Mouse (Mus musculus) limb, embryonic 13.5 days (tissue): ENCODE results near the gene Hes3. TPM values are rescaled to one million over a fixed set of nuclear protein-coding genes. Genes with fewer than 3 reads are reported as not detected.

ENCODE experiments used
- ATAC-seq: fragments of 200-750 bp; cut with Nextera tagmentation; 2 replicates; pipeline ENCODE4 v1.8.0; 2017; ENCODE audit warnings: low read depth, moderate number of reproducible peaks, moderate TSS enrichment; ENCODE audit not compliant: low FRiP score
- H3K27ac ChIP-seq: fragments of 300-500 bp; sonication (generic); 2 replicates; pipeline ENCODE4 v1.5.1; 2015; ENCODE audit warnings: inconsistent platforms, mild to moderate bottlenecking, moderate library complexity
- H3K27me3 ChIP-seq: fragments of 300-500 bp; sonication (generic); 2 replicates; pipeline ENCODE4 v1.6.1; 2015; ENCODE audit warnings: mild to moderate bottlenecking, inconsistent platforms
- H3K36me3 ChIP-seq: fragments of 300-500 bp; sonication (generic); 2 replicates; pipeline ENCODE4 v1.6.1; 2015; ENCODE audit warnings: inconsistent platforms, mild to moderate bottlenecking, moderate library complexity
- H3K4me1 ChIP-seq: fragments of 300-500 bp; sonication (generic); 2 replicates; pipeline ENCODE4 v1.6.1; 2015; ENCODE audit warnings: inconsistent platforms
- H3K4me2 ChIP-seq: fragments of 300-500 bp; sonication (generic); replicated peaks from 2 replicates; pipeline ENCODE4 v1.6.1; 2015; ENCODE audit warnings: inconsistent platforms, mild to moderate bottlenecking, moderate library complexity
- H3K4me3 ChIP-seq: fragments of 300-500 bp; sonication (generic); 2 replicates; pipeline ENCODE4 v1.5.1; 2015; ENCODE audit warnings: moderate library complexity, mild to moderate bottlenecking, inconsistent platforms
- H3K9ac ChIP-seq: fragments of 300-500 bp; sonication (generic); 2 replicates; pipeline ENCODE4 v1.6.1; 2015; ENCODE audit warnings: mild to moderate bottlenecking, inconsistent platforms
- H3K9me3 ChIP-seq: fragments of 300-500 bp; sonication (generic); 2 replicates; pipeline ENCODE4 v1.6.1; 2016; ENCODE audit warnings: inconsistent platforms
- WGBS: fragments of 180-500 bp; shearing (Covaris S2); methylation state at CpG from one replicate; pipeline ENCODE4 v1.1.7; 2015; 5-methylcytosine and 5-hydroxymethylcytosine counted together
- polyA plus RNA-seq: library from polyadenylated mRNA; unstranded; fragments of >200 nt; fragmentation: Nextera tagmentation; extraction: Ambion mirVana; gene quantifications from 2 replicates; pipeline ENCODE4 v1.2.1, GENCODE M21; 2015

Hes3 gene
- polyA plus RNA-seq, 1 experiment from 2014 or later = not detected

GRCm38 (mm10) chr4:152303172-152303571, 11.7 kb upstream of the Hes3 start:
- no peak overlapping the region for H3K27ac ChIP-seq
- no peak overlapping the region for H3K9ac ChIP-seq
- no peak overlapping the region for H3K4me3 ChIP-seq
- peaks cover 8% of the 10 kb centered on the region for H3K4me1 ChIP-seq
- H3K9me3 ChIP-seq = no peaks in the 10 kb centered on the region
- no peaks in the 10 kb centered on the region for H3K27me3 ChIP-seq
- WGBS = 89% methylated on average over 10 of the region's 10 CpGs
- no peak for ATAC-seq
- no peak overlapping the region for H3K4me2 ChIP-seq
- H3K36me3 ChIP-seq = peaks cover 80% of the 10 kb centered on the region

DNA sequence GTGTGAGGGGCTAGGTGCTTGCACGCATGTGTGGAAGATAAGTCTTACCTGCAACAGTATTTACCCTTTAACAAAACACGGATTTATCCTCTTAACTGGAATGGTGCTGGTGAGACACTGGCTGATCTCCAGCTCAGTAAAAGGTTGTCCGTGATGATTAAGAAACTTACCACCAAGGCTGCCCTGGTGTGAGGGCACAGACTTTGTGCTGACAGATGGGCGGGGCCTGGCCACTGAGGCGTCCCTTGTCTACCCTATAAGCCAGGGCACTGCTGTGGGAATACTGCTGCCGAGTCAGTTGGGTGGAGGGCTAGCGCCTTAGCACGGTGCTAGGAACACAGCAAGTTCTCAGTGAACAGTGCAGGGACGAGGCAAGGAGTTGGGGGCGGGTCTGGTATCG, 10.6 kb upstream of the Hes3 start:
- Histone ChIP-seq H3K27me3 (no peaks in the 10 kb centered on the region), H3K9ac (no peak overlapping the region), H3K36me3 (peaks cover 72% of the 10 kb centered on the region), H3K4me1 (peaks cover 13% of the 10 kb centered on the region), H3K4me2 (no peak overlapping the region), H3K27ac (no peak overlapping the region), H3K9me3 (no peaks in the 10 kb centered on the region), H3K4me3 (no peak overlapping the region)
- WGBS = 81% methylated on average over 11 of the region's 11 CpGs
- ATAC-seq = no peak

DNA sequence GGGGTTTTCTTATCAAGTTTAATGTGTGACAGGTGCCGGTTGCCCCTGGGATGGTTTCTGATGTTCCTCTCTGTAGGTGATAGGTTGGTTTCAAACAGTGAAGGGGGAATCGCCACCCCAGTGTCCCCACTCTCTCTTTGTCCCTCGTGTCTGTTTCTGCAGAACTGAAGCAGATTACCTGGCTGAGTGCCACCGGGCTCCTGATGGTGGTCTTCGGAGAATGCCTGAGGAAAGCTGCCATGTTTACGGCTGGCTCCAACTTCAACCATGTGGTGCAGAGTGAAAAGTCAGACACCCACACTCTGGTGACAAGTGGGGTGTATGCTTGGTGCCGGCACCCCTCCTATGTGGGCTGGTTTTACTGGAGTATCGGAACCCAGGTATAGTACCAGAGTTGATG, 8.9 kb upstream of the Hes3 start:
- Histone ChIP-seq H3K27ac (no peak overlapping the region), H3K4me2 (no peak overlapping the region), H3K27me3 (peaks cover 7% of the 10 kb centered on the region), H3K36me3 (peaks cover 60% of the 10 kb centered on the region), H3K4me3 (no peak overlapping the region), H3K9me3 (no peaks in the 10 kb centered on the region), H3K4me1 (peaks cover 16% of the 10 kb centered on the region), H3K9ac (no peak overlapping the region)
- ATAC-seq = no peak
- WGBS = 93% methylated on average over 8 of the region's 8 CpGs

DNA sequence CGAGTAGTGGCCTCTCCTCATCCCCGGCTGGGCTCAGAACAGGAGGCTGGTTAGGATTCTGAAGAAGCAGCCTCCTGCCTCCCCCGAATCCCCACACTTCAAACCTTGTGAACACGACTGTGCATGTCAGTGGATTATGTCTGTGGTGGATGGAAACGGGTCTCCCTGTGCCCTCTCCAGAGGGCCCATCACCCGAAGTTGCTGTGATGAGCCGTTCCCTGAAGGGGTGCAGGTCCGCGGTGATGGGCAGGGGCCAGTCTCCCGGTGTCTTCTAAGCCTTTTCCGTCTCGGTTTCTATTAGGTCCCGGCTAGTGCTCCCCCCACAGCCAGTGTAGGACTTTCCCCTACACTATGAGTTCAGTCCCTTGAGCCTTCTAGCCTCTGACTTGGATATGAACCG, 7.4 kb upstream of the Hes3 start:
- WGBS = 86% methylated on average over 14 of the region's 14 CpGs
- no peak for ATAC-seq
- Histone ChIP-seq H3K9me3 (no peaks in the 10 kb centered on the region), H3K36me3 (peaks cover 45% of the 10 kb centered on the region), H3K4me3 (peak overlapping the region; percentile 99; the same call in 1 of the 2 replicates), H3K4me1 (peaks cover 16% of the 10 kb centered on the region), H3K9ac (peak overlapping the region; percentile 97), H3K4me2 (peak overlapping the region; percentile 95), H3K27me3 (peaks cover 20% of the 10 kb centered on the region), H3K27ac (no peak overlapping the region)

- H3K9me3 ChIP-seq = no peaks in the 10 kb centered on the region
- H3K27me3 ChIP-seq = peaks cover 37% of the 10 kb centered on the region
- peak within 1 kb of the TSS; percentile 97 for H3K9ac ChIP-seq
- H3K36me3 ChIP-seq = peaks cover 28% of the 10 kb centered on the region
- H3K4me2 ChIP-seq = peak within 1 kb of the TSS; percentile 95
- peak; percentile 96 for ATAC-seq
- H3K4me1 ChIP-seq = peaks cover 16% of the 10 kb centered on the region
- H3K4me3 ChIP-seq = peak within 1 kb of the TSS; percentile 99
- WGBS = under 1% methylated on average over 119 of the region's 119 CpGs
- peak within 1 kb of the TSS; percentile 58; the same call in 1 of the 2 replicates for H3K27ac ChIP-seq
These were observed 5.7 kb upstream of the Hes3 start, which contains the start of gene Icmt for GRCm38 (mm10) chr4:152296874-152297861. Gene Icmt, plus strand, starts transcription at chr4:152297227.

DNA sequence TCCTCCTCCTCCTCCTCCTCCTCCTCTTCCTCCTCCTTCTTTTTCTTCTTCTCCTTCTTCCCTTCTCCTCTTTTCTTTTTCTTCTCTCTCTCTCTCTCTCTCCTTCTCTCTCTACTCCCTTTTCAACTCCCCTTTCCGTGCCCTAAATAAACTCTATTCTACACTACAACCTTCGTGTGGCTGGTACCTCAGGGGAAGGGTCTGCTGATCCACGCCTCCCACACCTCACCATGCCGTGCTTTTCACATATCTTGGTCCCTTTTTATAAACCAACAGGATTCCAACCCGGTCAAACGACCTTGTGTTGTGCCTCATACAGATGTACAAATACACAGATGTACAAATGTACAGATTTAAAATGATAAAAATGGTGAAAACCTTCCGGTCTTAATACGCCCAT, 4.9 kb upstream of the Hes3 start:
- H3K9ac ChIP-seq = peak overlapping the region; percentile 65
- H3K27me3 ChIP-seq = peaks cover 45% of the 10 kb centered on the region
- peaks cover 16% of the 10 kb centered on the region for H3K4me1 ChIP-seq
- H3K4me2 ChIP-seq = peak overlapping the region; percentile 66
- 0 out of 2 replicates have a peak overlapping the region, but pooled peaks have one; percentile 52 for H3K27ac ChIP-seq
- ATAC-seq = no peak
- peak overlapping the region; percentile 99 for H3K4me3 ChIP-seq
- peaks cover 20% of the 10 kb centered on the region for H3K36me3 ChIP-seq
- WGBS = 18% methylated on average over 8 of the region's 8 CpGs
- H3K9me3 ChIP-seq = no peaks in the 10 kb centered on the region

GRCm38 (mm10) chr4:152295916-152296315, 4.5 kb upstream of the Hes3 start:
- Histone ChIP-seq H3K4me2 (no peak overlapping the region), H3K27ac (no peak overlapping the region), H3K36me3 (peaks cover 16% of the 10 kb centered on the region), H3K9me3 (no peaks in the 10 kb centered on the region), H3K9ac (no peak overlapping the region), H3K27me3 (peaks cover 49% of the 10 kb centered on the region), H3K4me1 (peaks cover 19% of the 10 kb centered on the region), H3K4me3 (no peak overlapping the region)
- ATAC-seq = no peak
- 51% methylated on average over 4 of the region's 4 CpGs for WGBS

DNA sequence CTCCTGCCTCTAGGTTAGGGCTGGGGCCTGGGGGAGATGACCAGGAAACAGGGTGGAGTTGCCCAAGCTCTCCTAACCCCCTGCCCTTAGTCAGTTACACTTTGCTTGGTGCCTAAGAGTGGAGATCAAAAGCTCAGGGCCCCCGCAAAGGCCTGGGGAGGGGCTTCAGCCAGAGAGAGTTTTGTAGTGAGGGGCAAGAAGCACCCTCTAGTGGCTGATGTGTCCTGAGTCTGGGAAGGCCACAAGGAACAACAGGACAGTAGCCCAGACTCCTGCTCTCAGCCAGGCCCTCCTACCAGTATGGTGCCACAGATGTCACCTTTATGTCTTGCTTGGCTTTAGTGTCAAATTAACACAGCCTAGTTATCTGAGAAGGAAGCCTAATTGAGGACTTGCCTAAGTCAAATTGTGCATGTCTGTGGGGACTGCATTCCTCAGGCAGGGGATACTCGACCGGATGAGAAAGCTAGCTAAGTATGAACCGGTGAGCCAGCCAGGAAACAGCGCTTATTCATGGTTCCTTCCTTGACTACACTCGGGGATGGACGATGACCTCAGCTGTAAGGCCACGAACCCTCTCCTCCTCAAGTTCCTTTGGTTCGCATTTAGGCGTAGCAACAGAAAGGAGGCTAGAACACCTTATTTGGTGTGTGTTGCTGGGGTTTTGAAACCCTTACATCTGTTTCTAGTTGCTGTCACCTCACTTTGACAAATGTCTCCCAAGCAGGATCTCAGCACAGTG, 2.9 kb upstream of the Hes3 start:
- H3K4me3 ChIP-seq = no peak overlapping the region
- no peak for ATAC-seq
- 35% methylated on average over 10 of the region's 10 CpGs for WGBS
- peaks cover 30% of the 10 kb centered on the region for H3K4me1 ChIP-seq
- H3K9me3 ChIP-seq = no peaks in the 10 kb centered on the region
- H3K9ac ChIP-seq = no peak overlapping the region
- no peak overlapping the region for H3K4me2 ChIP-seq
- peaks cover under 1% of the 10 kb centered on the region; the same call in 1 of the 2 replicates for H3K36me3 ChIP-seq
- H3K27me3 ChIP-seq = peaks cover 64% of the 10 kb centered on the region
- H3K27ac ChIP-seq = no peak overlapping the region

DNA sequence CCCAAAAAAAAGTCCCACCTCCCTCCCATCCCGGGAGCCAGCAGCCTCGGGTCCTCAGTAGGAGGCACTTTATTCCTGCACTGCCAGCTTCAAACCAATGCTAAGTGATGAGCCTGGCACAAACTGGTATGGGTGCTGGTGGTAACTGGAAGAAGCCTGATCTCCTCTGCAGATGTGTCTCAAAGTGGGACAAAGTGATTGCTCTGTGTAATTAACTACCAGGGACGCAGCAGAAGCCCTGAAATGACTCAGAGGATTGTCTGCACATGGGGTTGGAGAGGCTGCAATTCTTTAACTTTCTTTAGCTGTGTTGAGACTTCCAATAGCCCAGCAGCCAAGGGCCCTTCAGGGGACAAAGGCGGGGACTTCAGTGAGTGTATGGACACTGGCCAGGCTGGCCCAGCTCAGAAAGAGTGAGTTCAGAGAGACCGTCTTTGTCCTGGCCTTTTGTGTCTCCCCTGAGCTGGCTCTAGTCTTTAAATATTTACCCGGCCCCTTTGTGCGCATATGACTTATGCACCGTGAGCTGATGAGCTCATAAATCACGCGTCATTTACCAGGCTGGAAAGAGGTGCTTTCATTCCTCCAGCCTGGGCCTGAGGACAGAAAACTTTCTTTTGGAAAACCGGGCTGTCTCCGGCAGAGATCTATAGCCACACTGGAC, 772 bp upstream of the Hes3 start:
- Histone ChIP-seq H3K4me1 (peaks cover 17% of the 10 kb centered on the region), H3K4me3 (no peak overlapping the region), H3K4me2 (no peak overlapping the region), H3K9ac (no peak overlapping the region), H3K36me3 (no peaks in the 10 kb centered on the region), H3K27ac (no peak overlapping the region), H3K27me3 (peaks cover 81% of the 10 kb centered on the region), H3K9me3 (no peaks in the 10 kb centered on the region)
- no peak for ATAC-seq
- 22% methylated on average over 12 of the region's 12 CpGs for whole genome bisulfite sequencing

DNA sequence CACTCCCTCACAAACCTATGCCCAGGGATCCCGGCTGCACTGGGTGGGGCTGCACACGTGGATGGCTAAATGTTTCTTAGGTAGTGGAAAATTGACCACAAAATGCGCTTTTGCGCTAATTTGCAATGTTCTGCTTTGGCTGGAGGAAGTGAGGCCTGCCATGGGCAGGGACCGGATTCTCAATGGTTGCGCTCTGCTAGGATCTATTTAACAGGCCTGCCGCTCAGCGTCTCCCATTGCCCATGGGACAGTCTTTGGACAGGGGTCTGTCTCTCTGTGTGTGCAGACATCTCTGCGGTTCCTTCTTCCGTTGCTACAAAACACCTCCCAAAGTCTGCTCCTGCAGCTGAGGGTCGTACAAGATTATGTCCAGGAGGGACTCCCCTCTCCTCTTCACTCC, 471 bp downstream of the Hes3 start:
- H3K4me3 ChIP-seq = peak overlapping the region; percentile 37

DNA sequence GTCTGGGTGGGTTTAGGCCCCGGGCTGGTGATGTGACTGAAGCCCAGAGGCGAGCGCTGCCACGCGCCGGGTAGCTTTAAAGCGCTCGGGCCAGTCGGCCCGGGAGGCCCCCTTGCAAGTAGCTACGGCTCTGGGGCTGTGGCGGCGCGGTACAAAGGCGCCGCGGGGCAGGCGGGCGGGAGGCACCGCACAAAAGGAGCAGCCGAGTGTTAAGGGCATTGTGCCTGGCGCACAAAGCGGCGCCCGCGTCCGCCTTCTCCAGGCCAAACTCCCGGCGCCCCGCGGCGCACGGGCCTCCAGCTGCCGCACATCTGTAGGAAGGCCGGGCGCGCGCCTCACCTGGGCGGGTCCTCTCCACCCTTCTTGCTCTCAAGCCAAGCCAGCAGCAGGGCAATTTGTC, 1.1 kb downstream of the Hes3 start:
- Histone ChIP-seq H3K9me3 (no peaks in the 10 kb centered on the region), H3K36me3 (no peaks in the 10 kb centered on the region), H3K4me3 (peak overlapping the region; percentile 37), H3K27ac (no peak overlapping the region), H3K4me2 (peak overlapping the region; percentile 64), H3K4me1 (peaks cover 14% of the 10 kb centered on the region), H3K9ac (peak overlapping the region; percentile 43), H3K27me3 (peaks cover 93% of the 10 kb centered on the region)
- no peak for ATAC-seq
- under 1% methylated on average over 39 of the region's 39 CpGs for WGBS

More for the DNA sequence above, 471 bp downstream of the Hes3 start:
- Histone ChIP-seq H3K27ac (no peak overlapping the region), H3K4me2 (peak overlapping the region; percentile 64), H3K36me3 (no peaks in the 10 kb centered on the region), H3K4me1 (peaks cover 14% of the 10 kb centered on the region), H3K27me3 (peaks cover 93% of the 10 kb centered on the region), H3K9me3 (no peaks in the 10 kb centered on the region), H3K9ac (no peak overlapping the region; the same call in 1 of the 2 replicates)
- ATAC-seq = no peak
- 15% methylated on average over 11 of the region's 11 CpGs for WGBS
